Mouse (Mus musculus) cerebellum, adult 2 months (tissue): ENCODE results near the gene Cd6.

Source experiments
- CTCF ChIP-seq: fragments of 200-500 bp; IDR thresholded peaks from 2 replicates; pipeline ENCODE4 v1.5.1; 2011; ENCODE audit warnings: low read depth, mild to moderate bottlenecking, control low read depth, low read length, moderate library complexity, borderline replicate concordance; ENCODE audit not compliant: insufficient read depth
- POLR2A ChIP-seq: fragments of 200-500 bp; IDR thresholded peaks from 2 replicates; pipeline ENCODE4 v1.6.1; 2011; ENCODE audit warnings: low read length, control low read depth, borderline replicate concordance; ENCODE audit not compliant: insufficient read depth

GRCm38 (mm10) chr19:10810176-10810492 lies 19.7 kb downstream of the Cd6 start:
- TF ChIP-seq CTCF: no peak
- TF ChIP-seq POLR2A: no peak
